Mouse (Mus musculus): ENCODE measurements around the gene Comt. TPM values are rescaled to one million over a fixed set of nuclear protein-coding genes. Genes with fewer than 3 reads are reported as not detected.

The Comt gene
- polyA plus RNA-seq, 1 experiment from 2014 or later = 124 TPM

GRCm38 (mm10) chr16:18462031-18462430, 35.4 kb upstream of the Comt start:
- ATAC-seq (ENCODE audit: low read depth) = no peak
- H3K9me3 ChIP-seq (ENCODE audit: control insufficient read depth, low read length) = no peaks in the 10 kb centered on the region
- no peak overlapping the region for H3K27ac ChIP-seq (ENCODE audit: low read length)
- no peaks in the 10 kb centered on the region for H3K27me3 ChIP-seq (ENCODE audit: control insufficient read depth, insufficient read depth, low read depth, low read length)
- no peak overlapping the region for H3K9ac ChIP-seq (ENCODE audit: low read length)
- WGBS = 76% methylated on average over 9 of the region's 9 CpGs
- no peak overlapping the region for H3K4me3 ChIP-seq (ENCODE audit: low read length)
- H3K4me2 ChIP-seq (ENCODE audit: low read depth, low read length) = no peak overlapping the region
- H3K4me1 ChIP-seq (replicated peaks; ENCODE audit: control insufficient read depth, insufficient read depth, low read length) = peaks cover 19% of the 10 kb centered on the region
- no peaks in the 10 kb centered on the region for H3K36me3 ChIP-seq (ENCODE audit: control insufficient read depth, insufficient read depth, low read length)

- H3K36me3 ChIP-seq (ENCODE audit: control insufficient read depth, insufficient read depth, low read length) = no peaks in the 10 kb centered on the region
- no peak overlapping the region for H3K27ac ChIP-seq (ENCODE audit: low read length)
- H3K4me3 ChIP-seq (ENCODE audit: low read length) = no peak overlapping the region
- no peaks in the 10 kb centered on the region for H3K27me3 ChIP-seq (ENCODE audit: control insufficient read depth, insufficient read depth, low read depth, low read length)
- H3K4me1 ChIP-seq (replicated peaks; ENCODE audit: control insufficient read depth, insufficient read depth, low read length) = peaks cover 19% of the 10 kb centered on the region
- no peak overlapping the region for H3K4me2 ChIP-seq (ENCODE audit: low read depth, low read length)
- H3K9ac ChIP-seq (ENCODE audit: low read length) = no peak overlapping the region
- no peak for ATAC-seq (ENCODE audit: low read depth)
- H3K9me3 ChIP-seq (ENCODE audit: control insufficient read depth, low read length) = no peaks in the 10 kb centered on the region
- WGBS = 72% methylated on average over 3 of the region's 3 CpGs
Measured at GRCm38 (mm10) chr16:18460826-18461225, 34.2 kb upstream of the Comt start.

DNA sequence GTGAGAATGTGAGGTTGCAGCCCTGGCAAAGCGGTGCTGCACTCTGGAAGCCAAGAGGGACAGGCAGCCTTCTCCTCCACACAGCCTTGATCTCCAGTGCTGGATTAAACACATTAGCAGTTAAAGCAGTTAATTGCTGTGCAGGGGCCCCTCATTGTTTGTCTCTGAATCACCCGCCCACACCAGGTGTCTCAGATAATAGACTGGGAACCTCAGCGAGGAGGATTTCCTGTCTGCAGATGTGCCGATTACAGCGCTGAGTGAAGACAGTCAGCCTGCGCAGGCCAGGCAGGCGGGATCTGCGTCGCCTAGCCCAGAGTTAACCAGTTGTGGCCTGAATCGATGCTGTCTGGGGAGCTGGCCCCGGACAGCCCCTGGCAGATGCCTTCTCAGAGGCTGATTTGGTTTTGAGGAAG, 33.3 kb upstream of the Comt start:
- Histone ChIP-seq H3K9ac (ENCODE audit: low read length) (no peak overlapping the region), H3K4me2 (ENCODE audit: low read depth, low read length) (peak overlapping the region; percentile 3; the same call in 1 of the 2 replicates)

DNA sequence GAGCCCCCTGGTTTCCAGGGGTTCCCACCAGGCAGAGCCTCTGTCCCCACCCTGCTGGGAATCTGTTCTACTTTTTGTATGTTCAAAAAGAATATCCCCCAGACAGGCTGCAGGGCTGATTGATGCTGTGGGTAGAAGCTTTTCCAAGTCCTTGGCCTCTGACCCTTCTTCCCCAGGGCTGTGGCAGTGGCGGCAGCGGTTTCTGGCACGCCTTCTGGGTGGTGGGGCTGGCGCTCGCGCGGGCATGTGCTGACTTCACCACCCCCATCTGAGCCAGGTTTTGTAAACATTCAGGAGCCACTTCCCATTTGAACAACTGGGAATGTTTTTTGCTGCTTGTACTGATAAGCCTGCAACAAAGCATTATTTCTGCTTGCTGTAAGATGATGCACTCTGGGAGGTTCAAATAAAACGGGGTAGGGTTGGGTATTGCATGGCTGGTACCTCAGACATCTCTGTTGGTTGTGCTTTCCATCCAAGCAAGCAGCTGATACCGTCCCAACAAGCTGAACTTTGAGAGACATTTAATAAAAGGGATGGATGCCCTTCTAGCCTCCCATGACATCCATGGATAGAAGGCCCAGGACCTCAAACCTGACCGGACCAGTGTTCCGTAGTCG, 32.8 kb upstream of the Comt start:
- peak; percentile 50 for ATAC-seq (ENCODE audit: low read depth)
- Histone ChIP-seq H3K27ac (ENCODE audit: low read length) (peak overlapping the region; percentile 67), H3K9ac (ENCODE audit: low read length) (0 out of 2 replicates have a peak overlapping the region, but pooled peaks have one; percentile 0), H3K9me3 (ENCODE audit: control insufficient read depth, low read length) (no peaks in the 10 kb centered on the region), H3K36me3 (ENCODE audit: control insufficient read depth, insufficient read depth, low read length) (no peaks in the 10 kb centered on the region), H3K4me2 (ENCODE audit: low read depth, low read length) (peak overlapping the region; percentile 3), H3K4me1 (replicated peaks; ENCODE audit: control insufficient read depth, insufficient read depth, low read length) (peaks cover 19% of the 10 kb centered on the region), H3K4me3 (ENCODE audit: low read length) (no peak overlapping the region), H3K27me3 (ENCODE audit: control insufficient read depth, insufficient read depth, low read depth, low read length) (no peaks in the 10 kb centered on the region)
- WGBS = 15% methylated on average over 12 of the region's 12 CpGs

More for the DNA sequence above, 33.3 kb upstream of the Comt start:
- Histone ChIP-seq H3K4me1 (replicated peaks; ENCODE audit: control insufficient read depth, insufficient read depth, low read length) (peaks cover 19% of the 10 kb centered on the region), H3K27ac (ENCODE audit: low read length) (peak overlapping the region; percentile 67), H3K36me3 (ENCODE audit: control insufficient read depth, insufficient read depth, low read length) (no peaks in the 10 kb centered on the region), H3K4me3 (ENCODE audit: low read length) (no peak overlapping the region), H3K27me3 (ENCODE audit: control insufficient read depth, insufficient read depth, low read depth, low read length) (no peaks in the 10 kb centered on the region), H3K9me3 (ENCODE audit: control insufficient read depth, low read length) (no peaks in the 10 kb centered on the region)
- peak; percentile 75 for ATAC-seq (ENCODE audit: low read depth)
- WGBS = 11% methylated on average over 11 of the region's 11 CpGs

- Histone ChIP-seq H3K9ac (ENCODE audit: low read length) (no peak overlapping the region), H3K4me1 (replicated peaks; ENCODE audit: control insufficient read depth, insufficient read depth, low read length) (peaks cover 16% of the 10 kb centered on the region), H3K9me3 (ENCODE audit: control insufficient read depth, low read length) (no peaks in the 10 kb centered on the region), H3K36me3 (ENCODE audit: control insufficient read depth, insufficient read depth, low read length) (no peaks in the 10 kb centered on the region), H3K27ac (ENCODE audit: low read length) (no peak overlapping the region), H3K4me3 (ENCODE audit: low read length) (no peak overlapping the region), H3K4me2 (ENCODE audit: low read depth, low read length) (no peak overlapping the region), H3K27me3 (ENCODE audit: control insufficient read depth, insufficient read depth, low read depth, low read length) (no peaks in the 10 kb centered on the region)
- ATAC-seq (ENCODE audit: low read depth) = no peak
Measured at GRCm38 (mm10) chr16:18458661-18459060, 32.0 kb upstream of the Comt start.

DNA sequence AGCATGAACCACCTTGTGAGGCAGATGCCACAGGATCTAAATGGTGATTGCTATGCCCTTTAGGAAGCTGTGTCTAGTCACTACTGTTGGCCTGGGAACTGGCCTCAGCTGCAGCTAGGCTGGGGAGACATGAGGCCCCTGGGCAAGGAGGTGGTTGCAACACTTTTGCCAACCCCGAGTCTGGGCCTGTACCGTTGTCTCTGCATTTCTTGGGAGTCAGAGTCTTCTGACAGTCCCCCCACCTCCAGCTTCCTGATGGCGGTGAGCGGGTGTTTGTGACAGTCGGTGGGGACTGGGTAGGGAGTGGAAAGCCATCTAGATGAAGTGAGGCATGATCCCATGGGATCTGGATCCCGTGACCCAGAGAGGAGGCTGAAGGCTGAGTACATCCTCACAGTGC, 28.8 kb upstream of the Comt start:
- H3K36me3 ChIP-seq (ENCODE audit: control insufficient read depth, insufficient read depth, low read length) = no peaks in the 10 kb centered on the region
- H3K9ac ChIP-seq (ENCODE audit: low read length) = no peak overlapping the region
- no peak for ATAC-seq (ENCODE audit: low read depth)
- H3K9me3 ChIP-seq (ENCODE audit: control insufficient read depth, low read length) = no peaks in the 10 kb centered on the region
- no peaks in the 10 kb centered on the region for H3K27me3 ChIP-seq (ENCODE audit: control insufficient read depth, insufficient read depth, low read depth, low read length)
- 74% methylated on average over 6 of the region's 6 CpGs for WGBS
- H3K4me3 ChIP-seq (ENCODE audit: low read length) = no peak overlapping the region
- H3K4me2 ChIP-seq (ENCODE audit: low read depth, low read length) = no peak overlapping the region
- H3K27ac ChIP-seq (ENCODE audit: low read length) = no peak overlapping the region
- H3K4me1 ChIP-seq (replicated peaks; ENCODE audit: control insufficient read depth, insufficient read depth, low read length) = peaks cover 16% of the 10 kb centered on the region

GRCm38 (mm10) chr16:18453846-18454245, 27.2 kb upstream of the Comt start:
- no peak overlapping the region for H3K4me3 ChIP-seq (ENCODE audit: low read length)
- no peak overlapping the region for H3K27ac ChIP-seq (ENCODE audit: low read length)
- H3K4me1 ChIP-seq (replicated peaks; ENCODE audit: control insufficient read depth, insufficient read depth, low read length) = peaks cover 1% of the 10 kb centered on the region
- H3K36me3 ChIP-seq (ENCODE audit: control insufficient read depth, insufficient read depth, low read length) = no peaks in the 10 kb centered on the region
- no peaks in the 10 kb centered on the region for H3K27me3 ChIP-seq (ENCODE audit: control insufficient read depth, insufficient read depth, low read depth, low read length)
- H3K9ac ChIP-seq (ENCODE audit: low read length) = no peak overlapping the region
- no peak for ATAC-seq (ENCODE audit: low read depth)
- H3K4me2 ChIP-seq (ENCODE audit: low read depth, low read length) = no peak overlapping the region
- 47% methylated on average over 5 of the region's 5 CpGs for WGBS
- no peaks in the 10 kb centered on the region for H3K9me3 ChIP-seq (ENCODE audit: control insufficient read depth, low read length)

- WGBS = 77% methylated on average over 8 of the region's 8 CpGs
Measured at GRCm38 (mm10) chr16:18452361-18452862, 25.8 kb upstream of the Comt start.

DNA sequence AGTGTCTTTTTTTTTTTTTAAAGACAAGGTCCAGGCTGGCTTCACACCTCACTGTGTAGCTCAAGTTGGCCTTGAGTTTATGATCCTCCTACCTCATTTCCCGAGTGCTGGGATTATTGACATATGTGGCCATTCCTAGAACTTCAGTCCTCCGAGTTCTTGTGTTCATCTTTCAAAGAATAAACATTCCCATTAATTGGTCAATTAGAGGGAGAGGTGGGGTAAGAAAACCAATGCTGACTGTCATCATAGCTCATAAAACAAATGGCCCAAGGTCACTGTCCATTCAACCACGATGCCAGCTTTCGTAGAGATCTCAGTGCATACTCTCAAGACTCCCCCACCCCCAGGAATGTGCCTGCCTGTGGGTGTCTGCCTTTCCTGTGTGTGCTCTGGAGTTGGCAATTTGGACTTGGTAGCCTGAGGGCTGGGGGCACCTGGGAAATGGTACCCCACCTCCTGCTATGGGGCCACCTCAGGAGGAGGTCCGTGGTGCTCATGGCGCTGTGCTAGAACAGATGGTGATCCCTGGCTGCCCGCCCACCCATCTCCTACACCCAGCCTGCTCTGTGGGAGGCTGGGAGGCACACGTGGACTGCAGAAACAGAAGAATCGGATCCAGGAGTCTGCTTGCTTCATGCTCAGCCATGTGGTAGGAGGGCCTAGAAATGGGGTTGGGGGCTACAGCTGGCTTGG, 25.0 kb upstream of the Comt start:
- Histone ChIP-seq H3K27ac (ENCODE audit: low read length) (no peak overlapping the region), H3K4me2 (ENCODE audit: low read depth, low read length) (no peak overlapping the region), H3K4me3 (ENCODE audit: low read length) (no peak overlapping the region), H3K27me3 (ENCODE audit: control insufficient read depth, insufficient read depth, low read depth, low read length) (no peaks in the 10 kb centered on the region), H3K9me3 (ENCODE audit: control insufficient read depth, low read length) (no peaks in the 10 kb centered on the region), H3K9ac (ENCODE audit: low read length) (no peak overlapping the region), H3K4me1 (replicated peaks; ENCODE audit: control insufficient read depth, insufficient read depth, low read length) (no peaks in the 10 kb centered on the region; the same call in 1 of the 2 replicates), H3K36me3 (ENCODE audit: control insufficient read depth, insufficient read depth, low read length) (no peaks in the 10 kb centered on the region)
- 48% methylated on average over 9 of the region's 9 CpGs for WGBS
- 0 out of 2 replicates have a peak, but pooled peaks have one; percentile 39 for ATAC-seq (ENCODE audit: low read depth)

More at GRCm38 (mm10) chr16:18452361-18452862, 25.8 kb upstream of the Comt start:
- no peak overlapping the region for H3K4me2 ChIP-seq (ENCODE audit: low read depth, low read length)
- no peaks in the 10 kb centered on the region; the same call in 1 of the 2 replicates for H3K4me1 ChIP-seq (replicated peaks; ENCODE audit: control insufficient read depth, insufficient read depth, low read length)
- H3K27ac ChIP-seq (ENCODE audit: low read length) = no peak overlapping the region
- H3K4me3 ChIP-seq (ENCODE audit: low read length) = no peak overlapping the region
- no peaks in the 10 kb centered on the region for H3K9me3 ChIP-seq (ENCODE audit: control insufficient read depth, low read length)
- ATAC-seq (ENCODE audit: low read depth) = no peak
- H3K27me3 ChIP-seq (ENCODE audit: control insufficient read depth, insufficient read depth, low read depth, low read length) = no peaks in the 10 kb centered on the region
- no peak overlapping the region for H3K9ac ChIP-seq (ENCODE audit: low read length)
- H3K36me3 ChIP-seq (ENCODE audit: control insufficient read depth, insufficient read depth, low read length) = no peaks in the 10 kb centered on the region
